Mouse (Mus musculus) cerebral cortex, adult 2 months (tissue): ENCODE data around the gene Zswim4.

Experiments
- WGBS: fragments of 180-500 bp; shearing (Covaris S2); methylation state at CpG from one replicate; pipeline ENCODE4 v1.1.7; 2018; 5-methylcytosine and 5-hydroxymethylcytosine counted together

Zswim4 gene

GRCm38 (mm10) chr8:84183261-84184084, 53.4 kb downstream of the Zswim4 start:
- 1% methylated on average over 86 of the region's 87 CpGs for WGBS

DNA sequence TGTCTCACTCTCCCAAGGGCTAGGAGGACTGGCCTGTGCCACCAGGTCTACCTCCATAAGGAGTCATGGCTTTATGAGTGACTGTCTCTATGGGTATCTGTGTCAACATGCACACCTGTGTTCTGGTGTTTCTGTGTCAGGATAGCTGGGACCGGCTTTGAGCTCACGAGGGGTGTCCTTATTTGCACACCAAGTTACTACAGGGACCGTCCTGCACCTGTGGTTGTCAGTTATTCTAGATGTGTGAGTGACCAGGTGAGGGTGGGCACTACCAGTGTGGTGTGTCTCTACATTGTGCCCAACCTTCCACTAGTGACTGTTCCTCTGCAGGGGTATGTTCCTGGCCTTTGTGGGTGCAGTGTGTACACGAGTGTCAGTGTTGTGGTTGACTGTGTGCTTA, 54.0 kb downstream of the Zswim4 start:
- 54% methylated on average over 4 of the region's 4 CpGs for WGBS

GRCm38 (mm10) chr8:84180530-84181190, 56.2 kb downstream of the Zswim4 start:
- WGBS: 21% methylated on average over 16 of the region's 16 CpGs

DNA sequence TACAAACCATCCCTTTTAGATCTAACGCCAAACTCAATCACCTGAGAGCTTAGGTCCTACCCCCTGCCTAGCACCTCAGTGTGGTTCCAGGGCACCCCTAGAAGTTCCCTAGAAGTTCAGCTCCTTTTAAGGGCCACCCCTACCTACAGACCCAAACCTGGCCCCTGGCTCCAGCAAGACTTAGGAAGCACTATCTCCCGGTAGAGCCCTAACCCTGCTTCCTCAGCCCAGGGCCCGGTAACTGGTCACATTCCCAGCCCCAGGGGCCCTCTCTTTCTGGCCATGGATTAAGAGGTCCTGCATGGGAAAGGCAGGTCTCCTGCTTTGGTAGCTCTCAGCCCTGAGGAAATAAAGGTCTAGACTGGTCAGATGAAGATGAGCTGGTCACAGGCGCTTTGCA, 56.9 kb downstream of the Zswim4 start:
- WGBS: 63% methylated on average over 4 of the region's 4 CpGs

GRCm38 (mm10) chr8:84178592-84178991, 58.3 kb downstream of the Zswim4 start:
- 84% methylated on average over 8 of the region's 8 CpGs for WGBS

DNA sequence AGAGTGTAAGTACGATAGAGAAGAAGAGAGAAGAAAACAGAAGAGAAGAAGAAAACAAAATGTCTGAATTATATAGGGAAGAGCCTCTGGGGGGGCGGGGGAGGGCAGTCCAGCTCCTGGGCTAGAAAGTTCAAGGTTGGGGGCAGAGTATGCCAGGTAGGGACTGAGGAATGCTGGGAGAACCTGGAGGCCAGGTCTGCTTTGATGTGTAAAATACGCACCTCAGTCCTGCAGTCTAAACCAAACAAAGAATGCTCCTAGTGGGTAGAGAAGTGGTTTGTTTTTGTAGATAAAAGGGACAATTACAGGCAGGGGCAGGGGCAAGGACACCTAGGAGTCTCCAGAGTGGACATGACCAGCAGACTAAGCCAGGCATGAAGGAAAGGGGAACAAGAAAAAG, 59.5 kb downstream of the Zswim4 start:
- WGBS: 90% methylated on average over 3 of the region's 3 CpGs

DNA sequence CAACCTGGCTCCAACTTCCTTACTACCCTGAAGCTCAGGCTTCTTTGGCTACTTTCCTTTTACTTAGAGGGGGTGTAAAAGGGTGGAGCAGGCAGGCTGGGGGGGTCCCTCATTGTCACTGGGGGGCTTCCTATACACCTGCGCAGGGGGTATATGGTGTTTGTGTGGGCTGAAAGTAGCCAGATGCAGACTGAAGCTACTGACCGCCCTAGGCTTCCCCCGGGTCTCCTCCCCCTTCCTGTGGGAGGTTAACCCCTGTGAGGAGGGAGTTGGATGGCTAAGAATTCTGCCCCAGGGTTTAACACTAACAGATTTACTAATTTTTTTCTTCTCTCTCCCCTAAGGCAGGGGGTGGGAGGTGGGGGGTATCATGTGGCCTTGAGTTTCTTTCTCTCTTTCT, 60.3 kb downstream of the Zswim4 start:
- WGBS: 48% methylated on average over 3 of the region's 3 CpGs

GRCm38 (mm10) chr8:84173861-84174260, 63.0 kb downstream of the Zswim4 start:
- 86% methylated on average over 6 of the region's 6 CpGs for WGBS

DNA sequence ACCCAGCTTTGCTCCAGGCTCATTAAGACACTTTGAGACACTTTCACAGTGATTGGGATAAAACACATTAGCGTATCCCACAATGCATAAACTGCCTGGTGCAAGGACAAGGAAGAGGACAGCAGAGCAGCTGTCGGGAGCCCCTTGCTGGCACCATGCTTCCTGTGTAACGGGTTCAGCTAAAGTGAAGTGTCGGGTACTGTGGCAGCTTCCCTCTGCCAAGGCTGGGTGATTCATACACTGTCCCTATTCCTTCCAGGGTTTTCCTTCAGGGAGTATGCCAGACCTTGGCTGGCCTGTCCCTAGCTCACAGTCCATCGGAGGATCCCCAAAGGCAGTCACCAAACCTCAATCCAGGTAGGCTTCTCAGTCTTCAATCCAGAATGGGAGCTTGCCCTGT, 66.8 kb downstream of the Zswim4 start:
- WGBS: 76% methylated on average over 5 of the region's 5 CpGs

DNA sequence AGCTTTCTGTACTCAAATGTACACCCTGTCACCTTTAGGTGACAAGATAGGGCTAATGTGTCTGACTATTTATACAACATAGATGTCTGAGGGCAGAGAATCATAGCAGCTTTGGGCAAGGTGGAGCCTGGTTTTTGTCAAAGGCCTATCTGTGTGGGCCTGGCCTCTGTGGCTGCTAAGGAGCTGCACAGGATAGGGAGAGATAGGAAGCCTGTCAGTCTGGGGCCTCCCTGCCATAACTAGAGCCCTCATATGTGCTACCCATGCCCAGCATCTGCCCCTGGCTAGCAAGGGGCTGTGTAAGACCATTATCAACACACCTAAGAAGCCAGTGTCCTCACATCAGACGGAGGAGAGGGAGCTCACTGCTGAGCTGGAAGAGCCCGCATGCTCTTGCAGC, 69.2 kb downstream of the Zswim4 start:
- WGBS: 86% methylated on average over 2 of the region's 2 CpGs
